Mouse (Mus musculus) cortical plate, adult 2 months (tissue): ENCODE data around the gene Acot5.

Experiments
- CTCF ChIP-seq: fragments of 200-500 bp; IDR thresholded peaks from 2 replicates; pipeline ENCODE4 v1.5.1; 2011; ENCODE audit warnings: mild to moderate bottlenecking, control low read depth, low read length; ENCODE audit not compliant: insufficient read depth; ENCODE audit errors: extremely low read depth
- POLR2A ChIP-seq: fragments of 200-500 bp; IDR thresholded peaks from 2 replicates; pipeline ENCODE4 v1.6.1; 2011; ENCODE audit warnings: mild to moderate bottlenecking, low read length, control low read depth; ENCODE audit not compliant: insufficient read depth; ENCODE audit errors: extremely low read depth

DNA sequence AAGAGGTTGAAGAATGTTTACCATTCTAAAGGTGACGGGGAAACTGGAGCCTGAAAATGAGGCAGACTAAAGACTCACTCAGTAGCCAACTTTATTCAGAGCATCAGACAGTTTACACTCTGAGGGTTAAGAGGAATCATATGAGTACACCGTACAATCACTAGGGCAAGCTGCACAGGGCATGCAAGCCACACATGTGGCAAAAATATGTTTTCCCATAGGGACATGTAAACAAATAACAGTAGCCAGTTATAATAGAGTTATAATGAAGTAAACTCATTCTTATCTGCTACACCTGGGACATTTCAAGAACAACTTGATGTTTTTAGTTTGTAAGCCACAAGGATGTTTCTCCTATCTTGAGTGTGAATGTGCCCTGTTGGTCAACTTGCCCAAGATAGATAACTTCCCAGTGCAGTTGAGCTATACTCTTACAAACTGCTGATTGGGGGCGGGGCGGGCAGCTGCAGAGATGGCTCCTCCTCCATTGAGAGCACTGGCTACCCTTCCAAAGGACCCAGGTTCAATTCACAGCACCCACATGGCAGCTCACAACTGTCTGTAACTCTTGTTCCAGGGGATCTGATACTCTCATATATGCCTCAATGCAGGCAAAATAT, 8.4 kb downstream of the Acot5 start:
- TF ChIP-seq CTCF (no peak), POLR2A (no peak)
